Mouse (Mus musculus): ENCODE measurements around the gene Brms1. TPM values are rescaled to one million over a fixed set of nuclear protein-coding genes. Genes with fewer than 3 reads are reported as not detected.
"Not testable (repeated sequence)": the region's sequence is repeated elsewhere in the genome, so short reads cannot be mapped to it uniquely, and the experiment has no call there.

Brms1 gene
- polyA plus RNA-seq, 1 experiment from 2014 or later: 43.5 TPM

DNA sequence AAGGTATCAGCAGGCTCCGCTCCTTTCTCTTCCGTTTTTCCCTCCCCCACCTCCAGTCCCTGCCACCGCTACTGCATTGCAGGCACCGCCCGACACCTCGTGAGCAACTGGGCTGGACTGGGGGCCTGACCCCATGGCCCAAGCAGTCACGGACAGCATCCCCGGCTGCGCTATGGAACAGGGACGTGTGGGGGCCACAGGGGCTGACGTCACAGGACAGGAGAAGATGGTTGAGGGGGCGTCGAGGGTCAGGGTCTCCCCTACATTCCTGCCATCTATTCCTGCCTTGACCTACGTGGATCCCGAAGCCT lies 43.6 kb downstream of the Brms1 start:
- Histone ChIP-seq H3K27me3 (peaks cover 68% of the 10 kb centered on the region), H3K9me3 (no peaks in the 10 kb centered on the region), H3K36me3 (0 out of 2 replicates have a peak, but pooled peaks cover 3% of the 10 kb centered on the region), H3K4me1 (replicated peaks) (peaks cover 32% of the 10 kb centered on the region), H3K4me3 (peak overlapping the region; percentile 54), H3K9ac (peak overlapping the region; percentile 78), H3K4me2 (peak overlapping the region; percentile 78), H3K27ac (replicated peaks) (no peak overlapping the region)
- 7% methylated on average over 15 of the region's 15 CpGs for WGBS
- ATAC-seq (ENCODE audit: low read depth): no peak

DNA sequence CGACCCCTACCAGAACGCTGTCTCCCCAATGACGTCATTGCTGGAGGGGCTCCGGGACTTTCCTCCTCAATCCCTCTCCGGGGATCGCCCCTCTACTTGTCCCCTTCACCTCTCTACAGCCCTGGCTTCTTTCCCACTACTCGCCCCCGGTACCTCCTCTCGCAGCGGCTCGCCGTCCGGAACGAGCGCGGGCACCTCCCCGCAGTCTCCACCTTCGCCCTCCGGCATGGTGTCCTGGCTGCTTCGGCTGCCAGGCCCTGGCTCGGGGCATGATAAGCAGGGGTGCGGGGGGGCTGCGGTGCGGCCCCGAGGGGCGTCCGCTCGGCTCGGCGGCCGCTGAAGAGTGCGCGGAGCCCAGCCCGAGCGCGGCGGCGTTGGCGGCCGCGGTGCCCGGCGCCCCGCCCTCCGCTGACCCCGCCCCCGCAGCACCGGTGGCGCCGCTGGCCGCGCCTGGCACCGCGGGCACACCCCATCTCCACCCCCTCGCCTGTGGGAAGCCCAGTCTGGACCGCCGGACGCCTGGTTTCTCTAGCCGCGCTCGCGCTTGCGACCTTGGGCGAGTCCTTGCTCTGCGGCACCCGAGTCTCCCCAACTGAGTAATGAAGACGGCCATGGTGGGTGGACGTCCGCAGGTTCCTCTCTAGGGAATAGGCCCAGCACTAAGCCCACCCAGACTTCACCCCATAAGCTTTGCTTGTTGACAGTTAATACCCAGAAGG lies 44.1 kb downstream of the Brms1 start, which contains the start of gene Tmem151a:
Gene Tmem151a (minus strand): TSS at position 387 of the 719 bp plus-strand sequence.
- WGBS: under 1% methylated on average over 67 of the region's 69 CpGs

GRCm38 (mm10) chr19:5086533-5086932 lies 45.4 kb downstream of the Brms1 start:
- ATAC-seq (ENCODE audit: low read depth); H3K4me2 ChIP-seq; H3K9me3 ChIP-seq; H3K9ac ChIP-seq; H3K4me3 ChIP-seq; H3K27ac ChIP-seq (replicated peaks): not testable (repeated sequence)
- WGBS: 54% methylated on average over 4 of the region's 4 CpGs
- peaks cover 51% of the 10 kb centered on the region for H3K27me3 ChIP-seq
- H3K4me1 ChIP-seq (replicated peaks): peaks cover 32% of the 10 kb centered on the region
- peaks cover 18% of the 10 kb centered on the region for H3K36me3 ChIP-seq

More for the DNA sequence above, 44.1 kb downstream of the Brms1 start, which contains the start of gene Tmem151a:
- Histone ChIP-seq H3K9ac (peak within 1 kb of the TSS; percentile 78), H3K4me3 (peak within 1 kb of the TSS; percentile 54), H3K4me2 (peak within 1 kb of the TSS; percentile 78), H3K9me3 (no peaks in the 10 kb centered on the region), H3K27ac (replicated peaks) (no peak within 1 kb of the TSS), H3K27me3 (peaks cover 63% of the 10 kb centered on the region), H3K4me1 (replicated peaks) (peaks cover 32% of the 10 kb centered on the region), H3K36me3 (0 out of 2 replicates have a peak, but pooled peaks cover 7% of the 10 kb centered on the region)
- no peak for ATAC-seq (ENCODE audit: low read depth)

GRCm38 (mm10) chr19:5087884-5088728 lies 47.0 kb downstream of the Brms1 start, which contains the start of gene Yif1a:
Gene Yif1a (plus strand): TSS chr19:5088538.
- H3K9me3 ChIP-seq: no peaks in the 10 kb centered on the region
- under 1% methylated on average over 58 of the region's 58 CpGs for WGBS
- peak within 1 kb of the TSS; percentile 90 for H3K27ac ChIP-seq (replicated peaks)
- H3K27me3 ChIP-seq: peaks cover 35% of the 10 kb centered on the region
- ATAC-seq (ENCODE audit: low read depth): peak; percentile 91
- H3K9ac ChIP-seq: peak within 1 kb of the TSS; percentile 85
- peak within 1 kb of the TSS; percentile 86 for H3K4me3 ChIP-seq
- peak within 1 kb of the TSS; percentile 88 for H3K4me2 ChIP-seq
- peaks cover 34% of the 10 kb centered on the region for H3K36me3 ChIP-seq
- peaks cover 36% of the 10 kb centered on the region for H3K4me1 ChIP-seq (replicated peaks)

- H3K36me3 ChIP-seq: peaks cover 42% of the 10 kb centered on the region
- no peaks in the 10 kb centered on the region for H3K9me3 ChIP-seq
- WGBS: 89% methylated on average over 4 of the region's 4 CpGs
- peaks cover 23% of the 10 kb centered on the region for H3K27me3 ChIP-seq
- no peak overlapping the region for H3K27ac ChIP-seq (replicated peaks)
- peak overlapping the region; percentile 88 for H3K4me2 ChIP-seq
- peaks cover 49% of the 10 kb centered on the region for H3K4me1 ChIP-seq (replicated peaks)
- H3K9ac ChIP-seq: peak overlapping the region; percentile 85
- H3K4me3 ChIP-seq: peak overlapping the region; percentile 86
- ATAC-seq (ENCODE audit: low read depth): no peak
Observed at GRCm38 (mm10) chr19:5089324-5089723, 48.2 kb downstream of the Brms1 start.

DNA sequence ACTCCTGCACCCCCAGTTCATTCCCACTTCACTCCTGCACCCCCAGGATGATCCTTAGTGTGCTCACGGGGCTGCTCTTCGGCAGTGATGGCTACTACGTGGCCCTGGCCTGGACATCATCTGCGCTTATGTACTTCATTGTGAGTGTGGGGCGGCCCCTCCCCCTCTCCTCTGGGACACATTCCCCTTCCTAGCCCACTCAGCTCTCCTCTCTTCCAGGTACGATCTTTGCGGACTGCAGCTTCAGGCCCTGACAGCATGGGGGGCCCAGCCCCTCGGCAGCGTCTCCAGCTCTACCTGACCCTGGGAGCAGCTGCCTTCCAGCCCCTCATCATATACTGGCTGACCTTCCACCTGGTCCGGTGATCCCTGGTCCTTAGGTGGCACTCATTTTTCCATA lies 50.9 kb downstream of the Brms1 start:
- no peak overlapping the region for H3K4me2 ChIP-seq
- H3K4me3 ChIP-seq: no peak overlapping the region
- peaks cover 42% of the 10 kb centered on the region for H3K36me3 ChIP-seq
- 86% methylated on average over 10 of the region's 10 CpGs for WGBS
- no peaks in the 10 kb centered on the region for H3K27me3 ChIP-seq
- H3K9ac ChIP-seq: no peak overlapping the region
- no peaks in the 10 kb centered on the region for H3K9me3 ChIP-seq
- no peak overlapping the region; the same call in 1 of the 2 replicates for H3K27ac ChIP-seq (replicated peaks)
- peaks cover 63% of the 10 kb centered on the region for H3K4me1 ChIP-seq (replicated peaks)
- no peak for ATAC-seq (ENCODE audit: low read depth)

DNA sequence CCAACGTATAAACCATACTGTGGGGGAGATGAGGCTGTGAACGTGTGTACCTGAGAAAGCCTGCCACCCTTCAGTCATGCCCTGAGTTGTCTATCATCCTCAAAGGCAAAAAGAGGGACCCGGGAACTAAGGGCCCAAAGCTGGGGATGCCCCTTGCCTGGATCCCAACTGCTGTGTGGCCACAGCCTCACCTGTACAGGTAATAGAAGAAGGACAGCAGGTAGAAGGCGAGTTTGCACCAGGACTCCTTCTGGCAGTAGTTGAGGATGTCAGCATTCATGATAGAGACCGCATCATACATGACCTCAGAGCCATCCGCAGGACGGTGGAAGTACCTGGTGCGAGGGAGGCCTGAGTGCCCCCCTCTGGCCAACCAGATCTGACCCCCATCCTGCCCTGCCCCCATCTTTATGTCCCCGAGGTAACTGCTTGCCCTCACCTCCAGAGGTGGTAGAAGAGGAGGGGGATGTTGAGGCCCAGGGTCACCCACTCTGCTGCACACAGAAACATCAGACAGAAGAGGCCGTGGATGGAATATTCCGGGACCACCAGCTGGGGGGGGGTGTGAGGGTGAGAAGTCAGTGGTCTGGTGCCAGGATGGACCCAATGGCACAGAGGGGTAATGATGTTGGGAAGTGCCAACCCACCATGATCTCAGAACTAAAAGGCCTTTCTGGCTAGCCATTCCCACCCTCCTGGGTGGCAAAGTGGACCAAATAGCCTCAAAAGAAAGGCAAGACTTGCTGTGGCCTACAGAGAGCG lies 52.5 kb downstream of the Brms1 start:
- 72% methylated on average over 12 of the region's 12 CpGs for WGBS
- Histone ChIP-seq H3K4me1 (replicated peaks) (peaks cover 68% of the 10 kb centered on the region), H3K27ac (replicated peaks) (peak overlapping the region; percentile 92)

GRCm38 (mm10) chr19:5094243-5094632 lies 53.1 kb downstream of the Brms1 start:
- H3K9me3 ChIP-seq: no peaks in the 10 kb centered on the region
- H3K27me3 ChIP-seq: no peaks in the 10 kb centered on the region
- H3K27ac ChIP-seq (replicated peaks): peak overlapping the region; percentile 92
- H3K4me2 ChIP-seq: peak overlapping the region; percentile 60
- WGBS: 2% methylated on average over 21 of the region's 21 CpGs
- ATAC-seq (ENCODE audit: low read depth): peak; percentile 61
- peak overlapping the region; percentile 61 for H3K4me3 ChIP-seq
- peak overlapping the region; percentile 92 for H3K9ac ChIP-seq
- peaks cover 68% of the 10 kb centered on the region for H3K4me1 ChIP-seq (replicated peaks)
- H3K36me3 ChIP-seq: peaks cover 44% of the 10 kb centered on the region

More for the DNA sequence above, 52.5 kb downstream of the Brms1 start:
- Histone ChIP-seq H3K4me3 (peak overlapping the region; percentile 61; the same call in 1 of the 2 replicates), H3K9me3 (no peaks in the 10 kb centered on the region), H3K36me3 (peaks cover 42% of the 10 kb centered on the region), H3K27me3 (no peaks in the 10 kb centered on the region), H3K4me2 (peak overlapping the region; percentile 60), H3K9ac (peak overlapping the region; percentile 92)
- no peak; the same call in 1 of the 2 replicates for ATAC-seq (ENCODE audit: low read depth)

DNA sequence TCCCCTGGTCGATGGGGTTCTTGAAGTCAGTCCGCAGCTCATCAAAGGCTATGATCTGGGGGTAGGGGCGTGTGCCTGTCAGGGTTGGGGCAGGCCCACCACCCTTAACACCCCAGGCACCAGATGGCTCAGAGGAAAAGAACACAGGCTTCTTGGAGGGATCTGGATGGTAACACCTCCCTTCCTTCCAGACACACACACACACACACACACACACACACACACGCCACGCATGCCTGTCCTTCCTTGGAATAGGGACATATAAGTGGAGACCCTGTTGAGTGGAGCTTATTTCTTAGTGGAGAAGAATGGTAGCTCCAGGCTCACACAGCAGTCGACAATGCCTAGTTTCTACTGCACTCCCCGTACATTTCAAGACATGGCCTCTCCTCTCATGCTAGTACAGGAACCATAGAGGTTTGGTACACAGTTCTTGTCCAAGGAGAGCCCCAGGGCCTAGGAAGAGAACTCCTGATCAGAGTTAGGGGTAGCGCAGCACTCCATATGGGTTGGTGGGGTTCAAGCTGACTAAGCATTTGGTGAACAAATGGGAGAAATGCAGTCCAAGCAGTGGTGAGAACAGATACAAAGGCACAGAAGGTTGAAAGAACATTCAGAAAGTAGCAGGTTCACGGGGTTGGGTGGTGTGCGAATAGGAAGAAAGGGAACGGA lies 53.7 kb downstream of the Brms1 start:
- H3K27ac ChIP-seq (replicated peaks): peak overlapping the region; percentile 92
- H3K27me3 ChIP-seq: no peaks in the 10 kb centered on the region
- WGBS: 34% methylated on average over 11 of the region's 11 CpGs
- ATAC-seq (ENCODE audit: low read depth): peak; percentile 20
- no peaks in the 10 kb centered on the region for H3K9me3 ChIP-seq
- H3K9ac ChIP-seq: peak overlapping the region; percentile 92
- H3K4me1 ChIP-seq (replicated peaks): peaks cover 69% of the 10 kb centered on the region
- peak overlapping the region; percentile 60 for H3K4me2 ChIP-seq
- peak overlapping the region; percentile 61 for H3K4me3 ChIP-seq
- peaks cover 47% of the 10 kb centered on the region for H3K36me3 ChIP-seq

- ATAC-seq (ENCODE audit: low read depth): no peak
- peak overlapping the region; percentile 61 for H3K4me3 ChIP-seq
- H3K9me3 ChIP-seq: no peaks in the 10 kb centered on the region
- no peaks in the 10 kb centered on the region for H3K27me3 ChIP-seq
- peak overlapping the region; percentile 92 for H3K9ac ChIP-seq
- WGBS: 9% methylated on average over 9 of the region's 9 CpGs
- H3K27ac ChIP-seq (replicated peaks): peak overlapping the region; percentile 92
- peak overlapping the region; percentile 60 for H3K4me2 ChIP-seq
- H3K36me3 ChIP-seq: peaks cover 50% of the 10 kb centered on the region
- H3K4me1 ChIP-seq (replicated peaks): peaks cover 69% of the 10 kb centered on the region
Observed at GRCm38 (mm10) chr19:5095887-5096474, 54.8 kb downstream of the Brms1 start.
